ENCODE assay signal across 9 mouse cellular contexts in genomic region chr12:104898718-104899117, GRCm38 (mm10). TPM values are rescaled to one million over a fixed set of nuclear protein-coding genes. Genes with fewer than 3 reads are reported as not detected.
DNase-seq lines count a peak whose midpoint lies in the region; ATAC-seq and TF ChIP-seq lines count a peak whose summit lies in the region.
"Had no signal": no experiment of that assay in that cellular context is flagged by ENCODE, and none has a peak within 500 bp of the region (broad histone marks: within the 10 kb centered on the region; RNA-seq: fewer than 3 reads in every experiment).

No protein-coding gene starts in this region.

- H3K4me2 ChIP-seq in kidney, embryonic 15.5 days = no peak overlapping the region
- H3K4me2 ChIP-seq in CH12.LX (ENCODE audit: insufficient read depth, low read depth, poor library complexity, severe bottlenecking) = no peak overlapping the region
- no peak overlapping the region for H3K4me2 ChIP-seq in liver, embryonic 13.5 days
- no peak overlapping the region for H3K4me2 ChIP-seq in midbrain, embryonic 13.5 days (replicated peaks)

- in situ Hi-C loops in CH12.LX (cut with MboI; ENCODE audit: low pct_ligation_motif_present, low pct_unique_long_range_greater_than_20kb, low sequenced_read_pairs) = no loop called here

- peak; percentile 47 for DNase-seq in kidney, adult 18-20 months
- DNase-seq in CH12.LX (ENCODE audit: extremely low read depth) = peak; percentile 16
- DNase-seq in brain, embryonic 14.5 days (ENCODE audit: low read depth) = no peak
- DNase-seq in liver, embryonic 13.5 days = no peak
- no peak for DNase-seq in embryo, embryonic 10.5 days (ENCODE audit: low spot score)
- DNase-seq in spleen, postnatal 4 days (ENCODE audit: low spot score in 2 of 2) = no peak
- DNase-seq: thymus, adult 2 months had no signal

- H3K4me1 ChIP-seq in kidney, embryonic 15.5 days = peaks cover 45% of the 10 kb centered on the region
- H3K4me1 ChIP-seq in CH12.LX (ENCODE audit: control insufficient read depth in 1 of 2, insufficient read depth in 2 of 2) = peaks cover under 1 to 7% of the 10 kb centered on the region in 2 experiments; a peak in 1 of 4 replicates
- 0 out of 2 replicates have a peak, but pooled peaks cover 4% of the 10 kb centered on the region for H3K4me1 ChIP-seq in liver, embryonic 13.5 days (replicated peaks)
- H3K4me1 ChIP-seq in midbrain, embryonic 13.5 days (replicated peaks) = peaks cover 23% of the 10 kb centered on the region

- WGBS in kidney, embryonic 15.5 days = 73% methylated on average over 9 of the region's 9 CpGs
- 62% methylated on average over 9 of the region's 9 CpGs for WGBS in liver, embryonic 13.5 days (ENCODE audit: insufficient replicate concordance)
- WGBS in midbrain, embryonic 13.5 days = 77% methylated on average over 9 of the region's 9 CpGs

- peak; percentile 24 to 57; a peak in 2 of 4 replicates for TF ChIP-seq CTCF in CH12.LX (conservative IDR thresholded peaks at IDR 0.05 in 1 of 2, IDR thresholded peaks at IDR 0.05 in 1 of 2; ENCODE audit: low read depth in 2 of 2, low read length in 2 of 2)
- TF ChIP-seq CTCF in brain, embryonic 14.5 days (IDR thresholded peaks at IDR 0.05; ENCODE audit: borderline replicate concordance, extremely low read depth, insufficient read depth, insufficient read length) = peak; percentile 27; the same call in 1 of the 2 replicates

- TF ChIP-seq POLR2A in CH12.LX (IDR thresholded peaks at IDR 0.05; ENCODE audit: low read depth, low read length) = no peak
- TF ChIP-seq POLR2A in brain, embryonic 14.5 days (IDR thresholded peaks at IDR 0.05; ENCODE audit: borderline replicate concordance, extremely low read depth, insufficient read depth, insufficient read length, poor library complexity, severe bottlenecking) = no peak

- H3K79me2 ChIP-seq in CH12.LX (replicated peaks; ENCODE audit: control insufficient read depth, extremely low read depth, insufficient read depth, poor library complexity, severe bottlenecking) = no peaks in the 10 kb centered on the region

- no peaks in the 10 kb centered on the region for H3K36me3 ChIP-seq in kidney, embryonic 15.5 days
- no peaks in the 10 kb centered on the region for H3K36me3 ChIP-seq in CH12.LX (replicated peaks in 1 of 2; ENCODE audit: control insufficient read depth in 1 of 2, insufficient read depth in 1 of 2, low read length in 1 of 2)
- H3K36me3 ChIP-seq in liver, embryonic 13.5 days = no peaks in the 10 kb centered on the region
- H3K36me3 ChIP-seq in midbrain, embryonic 13.5 days = no peaks in the 10 kb centered on the region

- H3K27me3 ChIP-seq in kidney, embryonic 15.5 days = no peaks in the 10 kb centered on the region
- H3K27me3 ChIP-seq in CH12.LX (replicated peaks) = peaks cover 31% of the 10 kb centered on the region
- no peaks in the 10 kb centered on the region for H3K27me3 ChIP-seq in liver, embryonic 13.5 days
- H3K27me3 ChIP-seq in midbrain, embryonic 13.5 days = peaks cover 3% of the 10 kb centered on the region; the same call in 1 of the 2 replicates

- TF ChIP-seq RAD21 in CH12.LX (IDR thresholded peaks at IDR 0.05; ENCODE audit: low read depth, low read length) = peak; percentile 30

- H3K9me3 ChIP-seq in kidney, embryonic 15.5 days (replicated peaks) = no peaks in the 10 kb centered on the region
- H3K9me3 ChIP-seq in CH12.LX (replicated peaks; ENCODE audit: low read length) = peaks cover 5% of the 10 kb centered on the region
- no peaks in the 10 kb centered on the region for H3K9me3 ChIP-seq in liver, embryonic 13.5 days (replicated peaks)
- no peaks in the 10 kb centered on the region for H3K9me3 ChIP-seq in midbrain, embryonic 13.5 days

- H3K4me3 ChIP-seq in kidney, embryonic 15.5 days (replicated peaks) = no peak overlapping the region
- H3K4me3 ChIP-seq in CH12.LX (replicated peaks in 1 of 3; ENCODE audit: low read depth in 2 of 3, low read length in 2 of 3, poor library complexity in 1 of 3) = no peak overlapping the region
- no peak overlapping the region for H3K4me3 ChIP-seq in liver, embryonic 13.5 days (replicated peaks)
- H3K4me3 ChIP-seq in midbrain, embryonic 13.5 days (replicated peaks) = no peak overlapping the region

- TF ChIP-seq EP300 in CH12.LX (IDR thresholded peaks at IDR 0.05; ENCODE audit: low read length) = no peak

- no peak overlapping the region for H3K9ac ChIP-seq in kidney, embryonic 15.5 days
- no peak overlapping the region for H3K9ac ChIP-seq in CH12.LX (ENCODE audit: insufficient read depth, low read depth)
- H3K9ac ChIP-seq in liver, embryonic 13.5 days = no peak overlapping the region
- no peak overlapping the region for H3K9ac ChIP-seq in midbrain, embryonic 13.5 days (replicated peaks)

- dilution Hi-C loops in CH12.LX (cut with MboI; ENCODE audit: extremely low pct_ligation_motif_present, extremely low pct_unique_long_range_greater_than_20kb, low sequenced_read_pairs) = no loop called here

- no peak for ATAC-seq in kidney, embryonic 15.5 days (replicated peaks; ENCODE audit: low FRiP score)
- ATAC-seq in liver, embryonic 13.5 days (ENCODE audit: low read depth) = 0 out of 2 replicates have a peak, but pooled peaks have one; percentile 31
- no peak for ATAC-seq in midbrain, embryonic 13.5 days

- H3K27ac ChIP-seq in kidney, embryonic 15.5 days = no peak overlapping the region
- no peak overlapping the region for H3K27ac ChIP-seq in CH12.LX (ENCODE audit: insufficient read depth, low read depth)
- H3K27ac ChIP-seq in liver, embryonic 13.5 days = no peak overlapping the region
- no peak overlapping the region for H3K27ac ChIP-seq in midbrain, embryonic 13.5 days

TF ChIP-seq in CH12.LX, 34 proteins besides CTCF, POLR2A, EP300 and RAD21:
- TF ChIP-seq MAFK (IDR thresholded peaks at IDR 0.05; ENCODE audit: insufficient replicate concordance, low read length) (no peak), CHD1 (IDR thresholded peaks at IDR 0.05; ENCODE audit: low read depth, low read length) (no peak), SMC3 (IDR thresholded peaks at IDR 0.05; ENCODE audit: low read depth, low read length) (peak; percentile 29)

RNA-seq across cellular contexts. Expression of gene Clmn, which starts 33.8 kb away (rescaled TPM):
- 4.9 and 5.5 TPM in 2 replicates for polyA plus RNA-seq in kidney, embryonic 15.5 days (2015; fragmentation: Nextera tagmentation; extraction: Ambion mirVana)
- total RNA-seq in CH12.LX (2012; rRNA removed) (not detected in 2 replicates), CH12.LX (2014; rRNA removed) (not detected in 2 replicates)
- polyA plus RNA-seq in CH12.LX (2012; ENCODE audit: insufficient read length, low read depth) = not detected in 2 replicates
- 2.1 and 3.2 TPM in 2 replicates for polyA plus RNA-seq in brain, embryonic 14.5 days (2012; rRNA removed)
- polyA plus RNA-seq in liver, embryonic 13.5 days (2015; fragmentation: Nextera tagmentation; extraction: Ambion mirVana) = 0.17 and 0.24 TPM in 2 replicates
- polyA plus RNA-seq in midbrain, embryonic 13.5 days (2015; fragmentation: Nextera tagmentation; extraction: Ambion mirVana) = 0.98 and 1.1 TPM in 2 replicates

Comparison
In these comparisons a context has a peak if more than half of its experiments do, and no peak if none do; other contexts are left out.
1. DNase-seq: peak in kidney, adult 18-20 months (single experiment) and CH12.LX (single experiment); none in brain, embryonic 14.5 days (single experiment), liver, embryonic 13.5 days (single experiment), embryo, embryonic 10.5 days (single experiment) and spleen, postnatal 4 days (0 of 2).